Mouse (Mus musculus): ENCODE measurements at regions not wholly inside any gene's neighbourhood (a gene's known extent, or its start where the extent isn't known, plus 50 kb on each side); places are given as distances from the start of the nearest gene placed in this dataset.
A peak's percentile ranks its signal among the peaks of the same experiment; 100 is the strongest.

- DNase-seq (ENCODE audit: low read depth, low spot score) = no peak
Observed at GRCm38 (mm10) chr5:55276265-55276837, 1278.1 kb downstream of the Stim2 start.

DNA sequence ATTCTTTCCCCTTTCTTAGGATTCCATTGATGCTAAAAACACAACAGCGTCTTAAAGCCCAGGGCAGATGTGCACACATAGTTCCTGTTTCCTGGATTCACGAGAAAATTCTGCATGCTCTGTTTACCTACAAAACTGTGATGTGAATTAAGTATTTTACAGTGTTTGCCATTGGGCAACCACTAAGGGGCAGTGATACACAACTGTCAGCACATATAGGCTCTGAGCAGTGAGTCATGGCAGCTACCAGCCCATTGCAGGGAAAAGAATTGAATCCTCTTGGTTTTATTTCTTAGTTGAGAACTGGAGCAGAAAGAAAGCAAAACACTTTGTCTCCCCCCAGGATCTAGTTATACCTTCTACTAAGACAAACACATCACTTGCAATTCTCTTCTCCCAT lies 1295.0 kb downstream of the Stim2 start:
- DNase-seq (ENCODE audit: low read depth, low spot score) = peak; percentile 6

GRCm38 (mm10) chr5:55293978-55294377 lies 1295.7 kb downstream of the Stim2 start:
- DNase-seq (ENCODE audit: low read depth, low spot score) = peak; percentile 2

- no peak for DNase-seq (ENCODE audit: low read depth, low spot score)
Observed at GRCm38 (mm10) chr5:55294781-55295180, 1296.5 kb downstream of the Stim2 start.

- DNase-seq (ENCODE audit: low read depth, low spot score) = no peak
Observed at GRCm38 (mm10) chr5:55301538-55301937, 1303.2 kb downstream of the Stim2 start.

- no peak for DNase-seq (ENCODE audit: low read depth, low spot score)
Observed at GRCm38 (mm10) chr5:55345968-55346367, 1347.7 kb downstream of the Stim2 start.

DNA sequence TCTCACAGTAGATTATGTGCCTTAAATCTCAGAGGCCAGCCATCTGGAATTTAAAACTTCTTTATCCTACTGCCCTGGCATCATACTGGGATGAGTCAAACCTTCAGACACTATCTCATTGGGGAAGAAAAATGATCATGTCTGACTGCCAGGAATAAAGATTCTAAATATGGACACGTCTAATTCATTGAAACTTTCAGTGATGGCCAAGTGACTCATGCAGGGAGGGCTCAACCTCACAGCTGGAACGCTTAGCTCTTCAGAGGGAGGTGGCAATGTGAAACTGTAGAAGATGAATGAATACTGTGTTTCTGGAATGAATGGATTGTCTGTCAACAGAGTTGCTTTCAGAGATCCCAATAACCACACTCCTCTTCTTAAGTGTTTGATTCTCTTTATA lies 1357.2 kb downstream of the Stim2 start:
- DNase-seq (ENCODE audit: low read depth, low spot score) = peak; percentile 69

- no peak for DNase-seq (ENCODE audit: low read depth, low spot score)
Observed at GRCm38 (mm10) chr5:55374295-55374694, 1376.0 kb downstream of the Stim2 start.

DNA sequence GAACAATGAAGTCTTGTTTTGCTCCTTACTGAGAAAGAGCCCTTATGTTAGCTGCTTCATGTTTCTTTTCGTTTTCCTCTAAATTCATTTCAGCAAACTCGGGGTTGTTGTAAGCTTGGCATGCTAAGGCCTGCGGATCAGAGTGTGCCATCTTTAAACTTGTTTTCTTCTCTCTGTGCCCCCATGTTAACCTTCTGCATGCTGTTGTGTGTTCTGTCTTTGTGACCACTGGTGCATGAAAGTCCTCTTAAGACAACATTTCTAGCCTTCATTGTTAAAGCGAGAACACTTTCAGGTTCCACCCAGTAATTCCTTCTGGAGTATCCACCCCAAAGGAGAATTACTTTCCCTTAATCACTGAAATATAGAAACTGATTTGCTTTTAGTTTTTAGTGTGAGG lies 1392.5 kb downstream of the Stim2 start:
- DNase-seq (ENCODE audit: low read depth, low spot score) = no peak

DNA sequence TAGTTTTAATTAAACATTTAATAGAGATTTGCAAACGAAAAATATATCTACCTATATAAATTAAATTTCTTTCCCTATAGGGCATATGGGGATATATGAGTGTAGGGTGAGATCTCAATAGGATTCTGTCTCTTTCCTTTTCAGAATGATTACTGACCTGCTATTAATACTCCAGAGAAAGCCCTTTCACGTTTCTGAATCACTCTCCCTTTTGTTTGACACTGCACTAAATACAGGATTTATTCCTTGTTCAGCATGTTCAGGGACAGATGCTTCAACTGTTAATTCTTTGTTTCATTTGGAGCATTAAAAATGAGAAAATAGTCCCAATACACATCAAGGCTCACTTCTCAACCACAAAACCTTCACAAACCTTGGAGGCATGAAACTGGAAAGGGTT lies 1397.7 kb downstream of the Stim2 start:
- no peak for DNase-seq (ENCODE audit: low read depth, low spot score)

- DNase-seq (ENCODE audit: low read depth, low spot score) = no peak
Observed at GRCm38 (mm10) chr5:55416146-55416545, 1417.8 kb downstream of the Stim2 start.

DNA sequence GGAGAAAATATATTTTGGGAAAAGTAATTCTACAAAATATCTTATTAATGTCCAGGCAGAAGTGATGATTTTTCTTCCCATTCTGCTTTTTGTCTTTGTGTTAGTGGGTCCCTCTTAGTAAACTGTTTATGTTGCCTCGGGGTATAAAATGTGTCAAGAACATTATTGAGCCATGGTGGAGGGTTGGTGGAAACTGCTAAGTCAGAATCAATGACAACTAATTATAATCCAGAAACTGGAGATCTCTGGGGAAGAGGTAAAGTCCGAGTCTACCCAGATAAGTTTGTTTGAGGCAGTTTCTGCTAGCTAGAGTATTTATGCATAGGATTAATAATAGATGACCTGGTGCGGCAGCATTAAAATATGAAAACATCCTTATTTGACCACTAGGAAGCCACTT lies 1440.9 kb downstream of the Stim2 start:
- no peak for DNase-seq (ENCODE audit: low read depth, low spot score)

DNA sequence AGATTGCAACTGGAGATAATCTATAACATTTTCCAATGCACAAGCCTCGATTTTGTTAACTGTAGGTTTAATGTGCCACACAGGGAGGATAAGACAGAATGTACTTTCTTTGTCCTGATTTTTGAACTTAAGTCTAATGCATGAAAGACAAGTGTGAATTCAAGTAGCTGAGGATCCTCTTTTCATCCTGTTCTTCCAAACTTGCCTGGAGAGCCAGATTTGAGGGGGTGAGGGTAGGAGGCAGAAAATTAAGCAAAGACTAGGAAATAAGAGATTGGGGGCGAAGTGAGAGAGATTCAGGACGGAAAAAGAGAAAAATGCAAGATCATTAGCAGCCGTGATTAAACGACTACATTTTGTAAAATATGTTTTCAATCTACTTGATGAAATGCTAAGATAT lies 1450.8 kb downstream of the Stim2 start:
- no peak for DNase-seq (ENCODE audit: low read depth, low spot score)
